Mouse (Mus musculus): Measurements from ENCODE around the gene Gm3952. TPM values are rescaled to one million over a fixed set of nuclear protein-coding genes. Genes with fewer than 3 reads are reported as not detected.

Gm3952 gene
- polyA plus RNA-seq (2014; fragmentation: Nextera tagmentation; extraction: Ambion mirVana) = not detected in 2 replicates

- H3K4me2 ChIP-seq (ENCODE audit: low read length) = no peak within 1 kb of the TSS
- H3K9ac ChIP-seq (ENCODE audit: low read length) = no peak within 1 kb of the TSS
- WGBS = 82% methylated on average over 1 of the region's 1 CpGs
- H3K4me1 ChIP-seq (ENCODE audit: control insufficient read depth, insufficient read depth, low read length) = no peaks in the 10 kb centered on the region
- no peak within 1 kb of the TSS for H3K4me3 ChIP-seq (ENCODE audit: low read depth, low read length)
- no peaks in the 10 kb centered on the region for H3K27me3 ChIP-seq (replicated peaks; ENCODE audit: control insufficient read depth, insufficient read depth, low read length)
- ATAC-seq = no peak
- H3K9me3 ChIP-seq (replicated peaks; ENCODE audit: control insufficient read depth, low read length) = no peaks in the 10 kb centered on the region
- DNase-seq (ENCODE audit: low spot score) = no peak
- no peak within 1 kb of the TSS for H3K27ac ChIP-seq (ENCODE audit: low read depth, low read length)
- H3K36me3 ChIP-seq (ENCODE audit: control insufficient read depth, insufficient read depth, low read length) = no peaks in the 10 kb centered on the region
Measured at GRCm38 (mm10) chr8:128798594-128798993, at the start of gene Gm3952. Gene Gm3952 (minus strand): TSS chr8:128798694.

- Histone ChIP-seq H3K9ac (ENCODE audit: low read length) (no peak overlapping the region), H3K4me1 (ENCODE audit: control insufficient read depth, insufficient read depth, low read length) (no peaks in the 10 kb centered on the region), H3K27me3 (replicated peaks; ENCODE audit: control insufficient read depth, insufficient read depth, low read length) (no peaks in the 10 kb centered on the region), H3K27ac (ENCODE audit: low read depth, low read length) (no peak overlapping the region), H3K4me2 (ENCODE audit: low read length) (no peak overlapping the region), H3K9me3 (replicated peaks; ENCODE audit: control insufficient read depth, low read length) (no peaks in the 10 kb centered on the region), H3K4me3 (ENCODE audit: low read depth, low read length) (no peak overlapping the region), H3K36me3 (ENCODE audit: control insufficient read depth, insufficient read depth, low read length) (no peaks in the 10 kb centered on the region)
- ATAC-seq (no peak), DNase-seq (ENCODE audit: low spot score) (no peak)
- WGBS = 61% methylated on average over 5 of the region's 5 CpGs
Measured at GRCm38 (mm10) chr8:128843749-128844148, 45.3 kb upstream of the Gm3952 start.

GRCm38 (mm10) chr8:128812521-128812920 lies 14.0 kb upstream of the Gm3952 start:
- WGBS = 92% methylated on average over 4 of the region's 4 CpGs
- Histone ChIP-seq H3K27me3 (replicated peaks; ENCODE audit: control insufficient read depth, insufficient read depth, low read length) (no peaks in the 10 kb centered on the region), H3K36me3 (ENCODE audit: control insufficient read depth, insufficient read depth, low read length) (no peaks in the 10 kb centered on the region), H3K4me3 (ENCODE audit: low read depth, low read length) (no peak overlapping the region), H3K9me3 (replicated peaks; ENCODE audit: control insufficient read depth, low read length) (no peaks in the 10 kb centered on the region), H3K27ac (ENCODE audit: low read depth, low read length) (no peak overlapping the region), H3K4me1 (ENCODE audit: control insufficient read depth, insufficient read depth, low read length) (no peaks in the 10 kb centered on the region), H3K4me2 (ENCODE audit: low read length) (no peak overlapping the region), H3K9ac (ENCODE audit: low read length) (no peak overlapping the region)
- DNase-seq (ENCODE audit: low spot score) (no peak), ATAC-seq (no peak)

- no peaks in the 10 kb centered on the region for H3K27me3 ChIP-seq (replicated peaks; ENCODE audit: control insufficient read depth, insufficient read depth, low read length)
- peaks cover 39% of the 10 kb centered on the region for H3K36me3 ChIP-seq (ENCODE audit: control insufficient read depth, insufficient read depth, low read length)
- no peak overlapping the region for H3K9ac ChIP-seq (ENCODE audit: low read length)
- no peak overlapping the region for H3K4me3 ChIP-seq (ENCODE audit: low read depth, low read length)
- ATAC-seq = no peak
- H3K27ac ChIP-seq (ENCODE audit: low read depth, low read length) = no peak overlapping the region
- no peak for DNase-seq (ENCODE audit: low spot score)
- 95% methylated on average over 3 of the region's 3 CpGs for WGBS
- H3K4me1 ChIP-seq (ENCODE audit: control insufficient read depth, insufficient read depth, low read length) = no peaks in the 10 kb centered on the region
- H3K4me2 ChIP-seq (ENCODE audit: low read length) = no peak overlapping the region
- H3K9me3 ChIP-seq (replicated peaks; ENCODE audit: control insufficient read depth, low read length) = no peaks in the 10 kb centered on the region
Measured at GRCm38 (mm10) chr8:128735692-128736091, 62.8 kb downstream of the Gm3952 start.

- Histone ChIP-seq H3K9ac (ENCODE audit: low read length) (no peak overlapping the region), H3K4me2 (ENCODE audit: low read length) (no peak overlapping the region), H3K4me1 (ENCODE audit: control insufficient read depth, insufficient read depth, low read length) (no peaks in the 10 kb centered on the region), H3K27ac (ENCODE audit: low read depth, low read length) (no peak overlapping the region), H3K9me3 (replicated peaks; ENCODE audit: control insufficient read depth, low read length) (no peaks in the 10 kb centered on the region), H3K36me3 (ENCODE audit: control insufficient read depth, insufficient read depth, low read length) (peaks cover 38% of the 10 kb centered on the region), H3K27me3 (replicated peaks; ENCODE audit: control insufficient read depth, insufficient read depth, low read length) (no peaks in the 10 kb centered on the region), H3K4me3 (ENCODE audit: low read depth, low read length) (no peak overlapping the region)
- ATAC-seq (no peak), DNase-seq (ENCODE audit: low spot score) (no peak)
- WGBS = 90% methylated on average over 3 of the region's 3 CpGs
Measured at GRCm38 (mm10) chr8:128734118-128734517, 64.4 kb downstream of the Gm3952 start.

DNA sequence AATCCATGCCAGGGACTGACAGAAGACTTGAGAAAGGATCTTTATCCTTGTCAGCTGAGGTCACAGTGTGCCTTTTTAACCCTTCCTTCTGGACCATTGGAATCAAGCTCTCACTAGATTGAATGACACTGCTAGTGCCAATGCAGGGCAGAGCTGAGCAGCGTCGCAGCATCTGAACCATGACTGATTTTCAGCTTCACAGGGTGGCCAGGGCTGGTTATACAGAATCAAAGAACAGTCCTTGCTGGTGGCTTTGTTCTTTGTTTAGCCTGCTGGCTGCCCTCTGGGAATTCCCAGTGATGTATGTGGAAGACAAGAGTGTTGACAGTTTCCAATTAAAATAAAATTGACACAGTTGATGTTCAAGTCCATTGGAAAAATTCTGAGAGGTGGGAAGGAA lies 66.2 kb downstream of the Gm3952 start:
- H3K27me3 ChIP-seq (replicated peaks; ENCODE audit: control insufficient read depth, insufficient read depth, low read length) = no peaks in the 10 kb centered on the region
- H3K4me1 ChIP-seq (ENCODE audit: control insufficient read depth, insufficient read depth, low read length) = no peaks in the 10 kb centered on the region
- peak; percentile 3 for DNase-seq (ENCODE audit: low spot score)
- no peaks in the 10 kb centered on the region for H3K9me3 ChIP-seq (replicated peaks; ENCODE audit: control insufficient read depth, low read length)
- peaks cover 50% of the 10 kb centered on the region for H3K36me3 ChIP-seq (ENCODE audit: control insufficient read depth, insufficient read depth, low read length)
- H3K4me3 ChIP-seq (ENCODE audit: low read depth, low read length) = no peak overlapping the region
- no peak overlapping the region for H3K4me2 ChIP-seq (ENCODE audit: low read length)
- 51% methylated on average over 2 of the region's 2 CpGs for WGBS
- H3K27ac ChIP-seq (ENCODE audit: low read depth, low read length) = no peak overlapping the region
- no peak overlapping the region for H3K9ac ChIP-seq (ENCODE audit: low read length)
- no peak for ATAC-seq

DNA sequence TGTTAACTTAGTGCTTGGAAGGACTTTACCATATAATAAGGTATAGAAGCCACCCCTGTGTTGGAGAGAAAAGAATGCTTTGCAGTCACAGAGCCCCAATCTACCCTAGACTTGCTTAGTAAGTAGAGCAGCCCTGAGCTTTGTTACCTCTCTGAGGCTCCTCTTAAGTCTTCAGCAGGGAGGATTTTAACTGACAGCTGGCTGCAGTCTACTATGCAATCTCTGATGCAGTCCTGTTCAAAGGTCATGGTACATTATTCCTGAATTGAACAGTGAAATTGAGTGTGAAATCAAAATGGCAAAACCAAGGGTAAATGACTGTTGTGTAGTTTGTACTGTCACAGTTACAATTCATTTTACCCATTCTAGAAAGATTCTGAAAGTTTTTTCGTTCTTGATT lies 71.3 kb downstream of the Gm3952 start:
- Histone ChIP-seq H3K36me3 (ENCODE audit: control insufficient read depth, insufficient read depth, low read length) (peaks cover 65% of the 10 kb centered on the region), H3K9ac (ENCODE audit: low read length) (no peak overlapping the region), H3K4me3 (ENCODE audit: low read depth, low read length) (no peak overlapping the region), H3K4me1 (ENCODE audit: control insufficient read depth, insufficient read depth, low read length) (no peaks in the 10 kb centered on the region), H3K4me2 (ENCODE audit: low read length) (no peak overlapping the region), H3K27ac (ENCODE audit: low read depth, low read length) (no peak overlapping the region), H3K27me3 (replicated peaks; ENCODE audit: control insufficient read depth, insufficient read depth, low read length) (no peaks in the 10 kb centered on the region), H3K9me3 (replicated peaks; ENCODE audit: control insufficient read depth, low read length) (no peaks in the 10 kb centered on the region)
- ATAC-seq (no peak), DNase-seq (ENCODE audit: low spot score) (no peak)
- WGBS = 90% methylated on average over 1 of the region's 1 CpGs

GRCm38 (mm10) chr8:128724819-128725218 lies 73.7 kb downstream of the Gm3952 start:
- DNase-seq (ENCODE audit: low spot score) (peak; percentile 62), ATAC-seq (peak; percentile 58; the same call in 1 of the 2 replicates)
- Histone ChIP-seq H3K4me3 (ENCODE audit: low read depth, low read length) (no peak overlapping the region), H3K9ac (ENCODE audit: low read length) (no peak overlapping the region), H3K4me1 (ENCODE audit: control insufficient read depth, insufficient read depth, low read length) (no peaks in the 10 kb centered on the region), H3K27ac (ENCODE audit: low read depth, low read length) (no peak overlapping the region), H3K9me3 (replicated peaks; ENCODE audit: control insufficient read depth, low read length) (no peaks in the 10 kb centered on the region), H3K36me3 (ENCODE audit: control insufficient read depth, insufficient read depth, low read length) (peaks cover 66% of the 10 kb centered on the region), H3K27me3 (replicated peaks; ENCODE audit: control insufficient read depth, insufficient read depth, low read length) (no peaks in the 10 kb centered on the region), H3K4me2 (ENCODE audit: low read length) (no peak overlapping the region)
- 76% methylated on average over 1 of the region's 1 CpGs for WGBS

GRCm38 (mm10) chr8:128716184-128716583 lies 82.3 kb downstream of the Gm3952 start:
- no peak overlapping the region for H3K9ac ChIP-seq (ENCODE audit: low read length)
- peaks cover 78% of the 10 kb centered on the region for H3K36me3 ChIP-seq (ENCODE audit: control insufficient read depth, insufficient read depth, low read length)
- H3K4me3 ChIP-seq (ENCODE audit: low read depth, low read length) = no peak overlapping the region
- H3K4me2 ChIP-seq (ENCODE audit: low read length) = no peak overlapping the region
- DNase-seq (ENCODE audit: low spot score) (no peak), ATAC-seq (no peak)
- H3K27me3 ChIP-seq (replicated peaks; ENCODE audit: control insufficient read depth, insufficient read depth, low read length) = no peaks in the 10 kb centered on the region
- H3K9me3 ChIP-seq (replicated peaks; ENCODE audit: control insufficient read depth, low read length) = no peaks in the 10 kb centered on the region
- H3K4me1 ChIP-seq (ENCODE audit: control insufficient read depth, insufficient read depth, low read length) = no peaks in the 10 kb centered on the region
- no peak overlapping the region for H3K27ac ChIP-seq (ENCODE audit: low read depth, low read length)
